Mouse (Mus musculus) kidney, postnatal 0 days (tissue): ENCODE results near the gene Zfp27. TPM values are rescaled to one million over a fixed set of nuclear protein-coding genes. Genes with fewer than 3 reads are reported as not detected.

Source experiments
- ATAC-seq: fragments of 200-750 bp; cut with Nextera tagmentation; replicated peaks from 2 replicates; pipeline ENCODE4 v1.8.0; 2017; ENCODE audit warnings: low read depth, moderate number of reproducible peaks, moderate TSS enrichment, moderate library complexity; ENCODE audit not compliant: low FRiP score
- DNase-seq: peaks from one replicate; pipeline ENCODE4 v3.0.0-alpha.2; 2016; ENCODE audit warnings: low spot score
- H3K27ac ChIP-seq: fragments of 300-500 bp; sonication (generic); 2 replicates; pipeline ENCODE4 v1.5.1; 2014; ENCODE audit warnings: mild to moderate bottlenecking
- H3K27me3 ChIP-seq: fragments of 300-500 bp; sonication (generic); 2 replicates; pipeline ENCODE4 v1.6.1; 2014; ENCODE audit warnings: low read length, mixed read lengths; ENCODE audit not compliant: insufficient read depth
- H3K36me3 ChIP-seq: fragments of 300-500 bp; sonication (generic); 2 replicates; pipeline ENCODE4 v1.6.1; 2014; ENCODE audit warnings: low read length, mixed read lengths; ENCODE audit not compliant: insufficient read depth
- H3K4me1 ChIP-seq: fragments of 300-500 bp; sonication (generic); replicated peaks from 2 replicates; pipeline ENCODE4 v1.6.1; 2014; ENCODE audit warnings: antibody characterized with exemption, low read length, mixed read lengths; ENCODE audit not compliant: insufficient read depth
- H3K4me2 ChIP-seq: fragments of 300-500 bp; sonication (generic); 2 replicates; pipeline ENCODE4 v1.6.1; 2014; ENCODE audit warnings: mild to moderate bottlenecking, low read length, moderate library complexity, mixed read lengths
- H3K4me3 ChIP-seq: fragments of 300-500 bp; sonication (generic); replicated peaks from 2 replicates; pipeline ENCODE4 v1.5.1; 2014; ENCODE audit warnings: low read depth, low read length
- H3K9ac ChIP-seq: fragments of 300-500 bp; sonication (generic); 2 replicates; pipeline ENCODE4 v1.6.1; 2014; ENCODE audit warnings: low read depth, low read length
- H3K9me3 ChIP-seq: fragments of 300-500 bp; sonication (generic); replicated peaks from 2 replicates; pipeline ENCODE4 v1.6.1; 2016; ENCODE audit warnings: low read length, inconsistent platforms, mixed read lengths
- CTCF ChIP-seq: IDR thresholded peaks from 2 replicates; pipeline ENCODE4 v1.5.1; 2016; ENCODE audit warnings: antibody characterized with exemption, low read depth, mild to moderate bottlenecking, moderate library complexity
- WGBS: fragments of 180-500 bp; shearing (Covaris S2); extraction: QIAGEN DNeasy Blood & Tissue Kit; methylation state at CpG from one replicate; pipeline ENCODE4 v1.1.7; 2014; 5-methylcytosine and 5-hydroxymethylcytosine counted together
- microRNA-seq: library from miRNA; unstranded; fragments of <30 nt; microRNA quantifications from one replicate; pipeline ENCODE4, GENCODE M21; 2016
- polyA plus RNA-seq: library from polyadenylated mRNA; unstranded; fragments of >200 nt; fragmentation: Nextera tagmentation; extraction: Ambion mirVana; gene quantifications from 2 replicates; pipeline ENCODE4 v1.2.1, GENCODE M21; 2015

The Zfp27 gene
- polyA plus RNA-seq, 1 experiment from 2014 or later = 7.7 TPM

- ATAC-seq = no peak
- no peak overlapping the region for H3K9ac ChIP-seq
- H3K4me3 ChIP-seq = no peak overlapping the region
- H3K4me1 ChIP-seq = no peaks in the 10 kb centered on the region
- H3K9me3 ChIP-seq = peaks cover 20% of the 10 kb centered on the region
- H3K36me3 ChIP-seq = peaks cover 19% of the 10 kb centered on the region
- H3K27ac ChIP-seq = no peak overlapping the region
- no peak for DNase-seq
- no peak for TF ChIP-seq CTCF
- 94% methylated on average over 10 of the region's 10 CpGs for WGBS
- no peaks in the 10 kb centered on the region for H3K27me3 ChIP-seq
- no peak overlapping the region for H3K4me2 ChIP-seq
These were observed 32.1 kb downstream of the Zfp27 start for GRCm38 (mm10) chr7:29874256-29874655.

GRCm38 (mm10) chr7:29861660-29862059 lies 44.7 kb downstream of the Zfp27 start:
- peaks cover 5% of the 10 kb centered on the region; the same call in 1 of the 2 replicates for H3K4me1 ChIP-seq
- no peak overlapping the region for H3K9ac ChIP-seq
- TF ChIP-seq CTCF = peak; percentile 20; the same call in 1 of the 2 replicates

GRCm38 (mm10) chr7:29859532-29860517 lies 46.5 kb downstream of the Zfp27 start, which contains the start of gene Zfp420:
Gene Zfp420, plus strand, starts transcription at chr7:29859979.
- ATAC-seq (peak; percentile 94), DNase-seq (peak; percentile 96)
- H3K9me3 ChIP-seq = no peaks in the 10 kb centered on the region
- H3K27me3 ChIP-seq = no peaks in the 10 kb centered on the region
- peak within 1 kb of the TSS; percentile 55 for H3K9ac ChIP-seq
- peak within 1 kb of the TSS; percentile 66 for H3K4me3 ChIP-seq
- peaks cover 4% of the 10 kb centered on the region; the same call in 1 of the 2 replicates for H3K36me3 ChIP-seq
- 3% methylated on average over 32 of the region's 32 CpGs for whole genome bisulfite sequencing
- TF ChIP-seq CTCF = peak; percentile 30; the same call in 1 of the 2 replicates
- H3K27ac ChIP-seq = no peak within 1 kb of the TSS
- H3K4me1 ChIP-seq = peaks cover 5% of the 10 kb centered on the region; the same call in 1 of the 2 replicates
- peak within 1 kb of the TSS; percentile 83 for H3K4me2 ChIP-seq

More at GRCm38 (mm10) chr7:29861660-29862059, 44.7 kb downstream of the Zfp27 start:
- Histone ChIP-seq H3K27ac (no peak overlapping the region), H3K9me3 (no peaks in the 10 kb centered on the region), H3K4me2 (no peak overlapping the region), H3K36me3 (peaks cover 4% of the 10 kb centered on the region; the same call in 1 of the 2 replicates), H3K4me3 (no peak overlapping the region), H3K27me3 (no peaks in the 10 kb centered on the region)
- 92% methylated on average over 7 of the region's 7 CpGs for WGBS
- DNase-seq = no peak
- ATAC-seq = no peak

- no peaks in the 10 kb centered on the region for H3K36me3 ChIP-seq
- H3K27me3 ChIP-seq = no peaks in the 10 kb centered on the region
- TF ChIP-seq CTCF = no peak
- peak within 1 kb of the TSS; percentile 91 for H3K4me2 ChIP-seq
- H3K27ac ChIP-seq = no peak within 1 kb of the TSS
- peak within 1 kb of the TSS; percentile 66 for H3K4me3 ChIP-seq
- DNase-seq (peak; percentile 88), ATAC-seq (peak; percentile 90)
- no peaks in the 10 kb centered on the region for H3K9me3 ChIP-seq
- peak within 1 kb of the TSS; percentile 49 for H3K9ac ChIP-seq
- H3K4me1 ChIP-seq = no peaks in the 10 kb centered on the region
- under 1% methylated on average over 21 of the region's 21 CpGs for WGBS
These were observed 53.0 kb downstream of the Zfp27 start, which contains the start of gene Zfp940 for GRCm38 (mm10) chr7:29853219-29853842. Gene Zfp940, minus strand, starts transcription at chr7:29853669.

- no peak for ATAC-seq
- no peak overlapping the region for H3K27ac ChIP-seq
- 55% methylated on average over 9 of the region's 9 CpGs for WGBS
These were observed 53.5 kb downstream of the Zfp27 start for GRCm38 (mm10) chr7:29852831-29853218.

GRCm38 (mm10) chr7:29844616-29845015 lies 61.8 kb downstream of the Zfp27 start:
- TF ChIP-seq CTCF = no peak
- Histone ChIP-seq H3K4me1 (no peaks in the 10 kb centered on the region), H3K4me3 (no peak overlapping the region), H3K36me3 (peaks cover 16% of the 10 kb centered on the region), H3K4me2 (no peak overlapping the region), H3K27ac (no peak overlapping the region), H3K9ac (no peak overlapping the region), H3K27me3 (no peaks in the 10 kb centered on the region), H3K9me3 (no peaks in the 10 kb centered on the region)
- DNase-seq (no peak), ATAC-seq (no peak)
- 96% methylated on average over 5 of the region's 5 CpGs for WGBS

More at GRCm38 (mm10) chr7:29852831-29853218, 53.5 kb downstream of the Zfp27 start:
- no peak for TF ChIP-seq CTCF
- H3K4me3 ChIP-seq = peak overlapping the region; percentile 66
- peak overlapping the region; percentile 91 for H3K4me2 ChIP-seq
- H3K9me3 ChIP-seq = no peaks in the 10 kb centered on the region
- no peaks in the 10 kb centered on the region for H3K27me3 ChIP-seq
- H3K4me1 ChIP-seq = no peaks in the 10 kb centered on the region
- peak overlapping the region; percentile 49; the same call in 1 of the 2 replicates for H3K9ac ChIP-seq
- no peak for DNase-seq
- no peaks in the 10 kb centered on the region for H3K36me3 ChIP-seq

Small RNA genes within 50 kb of the gene (microRNA-seq; reads per million reads assigned to microRNA genes)
- gene Mir7668 = not detected

Other genes with a start within 250 kb of the Zfp27 start
- gene Catsperg2, start 179.5 kb downstream of the Zfp27 start, polyA plus RNA-seq = not detected in 2 replicates
- gene Zfp84, start 138.0 kb downstream of the Zfp27 start, polyA plus RNA-seq = 10.5 and 10.6 TPM in 2 replicates
- gene Zfp30, start 122.6 kb downstream of the Zfp27 start, polyA plus RNA-seq = 7.5 and 7.7 TPM in 2 replicates
- gene Zfp790, start 90.5 kb downstream of the Zfp27 start, polyA plus RNA-seq = 9.1 and 9.8 TPM in 2 replicates
- gene Zfp940, start 52.9 kb downstream of the Zfp27 start, polyA plus RNA-seq = 4.6 TPM in 2 replicates
- 5.5 and 5.6 TPM in 2 replicates for gene Zfp420, start 46.6 kb downstream of the Zfp27 start, polyA plus RNA-seq
- gene Zfp383, start 1.7 kb upstream of the Zfp27 start, polyA plus RNA-seq = 3.9 and 4.7 TPM in 2 replicates
- gene Zfp74, start 47.5 kb upstream of the Zfp27 start, polyA plus RNA-seq = 5.6 and 6.7 TPM in 2 replicates
- gene Zfp568, start 77.4 kb upstream of the Zfp27 start, polyA plus RNA-seq = 6.4 TPM in 2 replicates
- gene Zfp14, start 144.8 kb upstream of the Zfp27 start, polyA plus RNA-seq = 2.8 and 3.8 TPM in 2 replicates
- 2.7 and 3.7 TPM in 2 replicates for gene Zfp82, start 166.3 kb upstream of the Zfp27 start, polyA plus RNA-seq
- 0.83 and 1.8 TPM in 2 replicates for gene Gm26920, start 183.8 kb upstream of the Zfp27 start, polyA plus RNA-seq
- gene Zfp566, start 184.0 kb upstream of the Zfp27 start, polyA plus RNA-seq = 9.5 and 9.6 TPM in 2 replicates
- gene Zfp260, start 188.2 kb upstream of the Zfp27 start, polyA plus RNA-seq = 79.8 and 84.7 TPM in 2 replicates
- gene Zfp382, start 215.4 kb upstream of the Zfp27 start, polyA plus RNA-seq = 4.9 and 5.5 TPM in 2 replicates